Mouse (Mus musculus) cerebellum, adult 9-10 months (tissue): ENCODE measurements around the gene Jsrp1.

ENCODE experiments used
- DNase-seq: peaks from one replicate; pipeline ENCODE4 v3.0.0; 2022

The Jsrp1 gene

DNA sequence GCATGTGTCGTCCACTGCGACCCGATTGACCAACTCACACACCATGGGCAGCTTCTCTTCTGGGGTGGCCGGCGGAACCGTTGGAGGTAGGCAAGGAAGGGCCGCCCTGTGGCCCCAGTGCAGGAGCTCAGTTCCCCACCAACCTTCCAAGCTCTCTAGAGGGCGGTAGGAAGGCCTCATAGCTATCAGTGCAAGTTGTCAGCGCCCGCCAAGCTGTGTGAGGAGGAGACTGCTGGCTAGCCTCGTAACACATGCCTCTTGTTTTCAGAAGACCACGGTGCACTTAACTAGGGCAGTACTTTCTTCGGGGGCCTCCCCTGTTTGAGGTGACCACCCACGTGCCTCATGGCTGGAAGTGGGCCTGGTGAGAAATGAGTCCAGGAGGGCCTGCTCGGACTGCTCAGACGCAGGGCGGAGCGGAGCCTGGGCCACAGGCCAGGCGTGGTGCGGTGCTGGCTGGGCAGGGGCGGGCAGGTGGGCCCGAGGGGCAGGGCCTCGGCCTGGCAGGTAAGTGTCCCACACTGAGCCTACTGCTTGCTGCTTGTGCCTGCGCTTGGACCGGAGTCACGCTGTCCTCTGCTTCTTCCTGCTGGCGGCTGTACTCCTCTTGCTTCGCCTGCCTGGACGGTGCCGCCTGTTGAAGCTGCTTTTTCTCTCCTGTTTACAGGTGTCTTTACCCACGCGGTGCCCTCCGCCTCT lies 21.7 kb downstream of the Jsrp1 start:
- DNase-seq = no peak

DNA sequence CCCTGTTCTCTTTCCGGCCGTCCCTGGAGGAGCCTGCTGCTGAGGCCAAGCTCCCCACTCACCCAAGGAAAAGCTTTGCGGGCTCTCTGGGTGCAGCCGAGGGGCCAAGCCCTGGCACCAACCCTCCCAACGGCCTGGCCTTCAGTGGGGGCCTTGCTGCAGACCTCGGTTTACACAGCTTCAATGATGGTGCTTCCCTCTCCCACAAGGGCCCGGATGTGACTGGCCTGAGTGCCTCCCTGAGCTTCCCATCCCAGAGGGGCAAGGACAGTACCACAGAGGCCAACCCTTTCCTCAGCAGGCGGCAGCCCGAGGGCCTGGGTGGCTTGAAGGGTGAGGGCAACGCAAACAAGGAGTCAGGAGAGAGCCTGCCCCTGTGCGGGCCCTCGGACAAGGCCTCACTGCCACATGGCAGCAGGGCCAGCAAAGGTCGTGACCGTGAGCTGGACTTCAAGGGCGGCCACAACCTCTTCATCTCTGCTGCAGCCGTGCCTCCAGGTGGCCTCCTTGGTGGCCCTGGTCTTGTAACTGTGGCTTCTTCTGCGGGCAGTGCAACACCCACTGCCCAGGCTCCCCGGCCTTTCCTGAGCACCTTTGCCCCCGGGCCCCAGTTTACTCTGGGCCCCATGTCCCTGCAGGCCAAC lies 22.4 kb downstream of the Jsrp1 start:
- no peak for DNase-seq

- no peak for DNase-seq
These were observed 25.8 kb downstream of the Jsrp1 start for GRCm38 (mm10) chr10:80787517-80787916.

DNA sequence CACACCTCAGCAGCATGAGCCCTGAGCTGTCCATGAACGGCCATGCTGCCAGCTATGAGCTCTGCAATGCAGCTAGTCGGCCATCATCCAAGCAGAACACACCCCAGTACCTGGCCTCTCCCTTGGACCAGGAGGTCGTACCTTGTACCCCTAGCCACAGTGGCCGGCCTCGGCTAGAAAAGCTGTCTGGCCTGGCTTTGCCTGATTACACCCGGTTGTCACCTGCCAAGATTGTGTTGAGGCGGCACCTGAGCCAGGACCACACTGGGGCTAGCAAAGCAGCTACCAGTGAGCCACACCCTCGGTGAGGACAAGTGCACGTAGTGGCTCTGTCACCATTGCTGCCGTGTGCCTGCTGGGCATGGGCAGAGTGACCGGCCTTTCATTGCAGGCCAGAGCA lies 27.3 kb downstream of the Jsrp1 start:
- DNase-seq = no peak

DNA sequence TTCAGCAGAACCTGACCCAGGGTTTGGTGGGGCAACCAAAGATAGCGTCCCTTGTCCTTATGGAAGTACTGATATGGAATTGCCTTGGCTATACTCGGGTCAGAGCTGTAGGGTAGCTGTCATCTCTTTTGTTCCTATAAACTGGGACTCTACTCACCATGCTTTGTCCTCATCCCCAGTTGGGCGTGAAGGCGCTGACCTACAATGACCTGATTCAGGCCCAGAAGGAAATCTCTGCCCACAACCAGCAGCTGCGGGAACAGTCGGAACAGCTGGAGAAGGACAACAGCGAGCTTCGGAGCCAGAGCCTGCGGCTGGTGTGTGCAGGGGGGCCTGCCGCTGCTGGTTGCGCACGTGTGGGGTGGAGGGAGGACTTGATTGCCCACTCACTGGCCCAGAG lies 28.4 kb downstream of the Jsrp1 start:
- DNase-seq = no peak

DNA sequence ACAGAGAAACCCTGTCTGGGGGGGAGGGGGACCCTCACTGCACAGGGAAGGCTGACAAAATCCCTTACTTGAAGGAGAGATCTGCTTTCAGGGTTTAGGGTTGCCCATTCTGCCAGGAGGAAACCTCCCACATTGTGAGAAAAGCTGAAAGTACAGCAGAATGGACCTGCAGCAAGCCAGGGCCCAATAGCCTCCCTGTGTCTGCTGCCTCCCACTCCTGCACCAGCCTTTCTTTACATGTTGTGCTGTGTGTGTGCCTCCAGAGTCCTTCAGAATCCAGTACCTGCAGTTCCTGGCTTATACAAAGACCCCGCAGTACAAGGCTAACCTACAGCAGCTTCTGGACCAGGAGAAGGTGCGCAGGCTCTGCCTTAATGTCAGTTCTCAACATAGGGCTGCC lies 29.0 kb downstream of the Jsrp1 start:
- no peak for DNase-seq

DNA sequence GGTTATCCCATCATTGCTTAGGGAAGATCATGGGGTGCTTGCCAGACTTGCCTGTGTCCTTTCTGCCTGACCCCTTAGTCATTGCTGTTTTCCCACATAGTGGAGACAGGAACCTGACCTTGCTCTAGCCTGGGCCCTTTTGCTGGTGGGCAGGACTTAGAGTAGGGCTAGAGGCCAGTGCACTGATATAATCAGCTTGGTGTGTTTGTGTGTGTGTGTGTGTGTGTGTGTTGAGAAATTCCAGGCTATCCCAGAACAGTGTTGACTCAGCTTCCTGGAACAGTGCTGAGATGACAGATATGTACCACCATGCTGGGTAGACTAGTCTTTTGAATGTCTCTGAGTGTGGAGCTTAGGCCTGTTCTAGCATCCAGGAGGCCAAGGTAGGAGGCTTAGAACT lies 33.7 kb downstream of the Jsrp1 start:
- no peak for DNase-seq

DNA sequence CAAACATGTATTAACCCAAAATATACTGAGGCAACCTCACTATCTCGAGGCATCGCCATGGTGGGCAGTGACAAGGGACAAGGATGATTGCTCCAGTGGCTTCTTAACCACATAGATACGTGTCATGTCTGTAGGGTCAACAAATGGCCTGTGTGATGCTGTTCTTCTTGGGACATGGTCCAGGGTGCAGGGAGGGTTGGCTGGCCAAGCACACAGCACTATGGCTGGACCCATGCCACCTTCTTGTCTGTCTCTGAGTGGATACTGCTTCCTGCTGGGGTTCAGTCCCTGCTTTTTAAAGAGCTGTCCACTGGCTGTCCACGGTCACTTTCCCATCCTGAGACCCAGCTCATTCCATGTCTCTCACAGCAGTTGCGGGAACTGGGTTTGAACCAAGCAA lies 36.2 kb downstream of the Jsrp1 start:
- DNase-seq = peak; percentile 80

DNA sequence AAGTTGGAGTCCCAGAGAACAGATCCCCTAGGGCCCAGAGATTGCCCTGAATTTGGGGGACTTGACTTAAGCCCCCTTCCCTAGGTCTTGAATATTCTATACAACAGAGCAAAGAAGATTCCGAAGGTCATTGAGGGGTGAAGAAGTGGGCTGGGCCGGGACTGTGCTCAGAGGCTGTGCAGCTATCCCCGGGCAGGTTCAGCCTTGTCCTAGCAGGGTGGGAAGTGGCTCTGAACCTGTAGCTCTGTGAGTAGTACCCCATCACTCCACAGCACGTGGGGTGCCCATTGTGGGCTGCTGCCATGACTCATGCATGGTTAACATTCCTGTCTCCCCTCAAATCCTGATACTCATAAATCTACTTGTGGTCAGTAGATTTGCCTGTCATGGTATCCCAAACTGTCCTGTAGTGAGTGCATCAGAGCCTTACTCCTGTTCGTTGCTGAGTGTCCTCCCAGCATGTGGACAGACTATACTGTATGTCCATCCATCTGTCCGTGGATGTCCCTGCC lies 36.9 kb downstream of the Jsrp1 start:
- peak; percentile 49 for DNase-seq

GRCm38 (mm10) chr10:80775731-80776130 lies 37.6 kb downstream of the Jsrp1 start:
- peak; percentile 89 for DNase-seq

DNA sequence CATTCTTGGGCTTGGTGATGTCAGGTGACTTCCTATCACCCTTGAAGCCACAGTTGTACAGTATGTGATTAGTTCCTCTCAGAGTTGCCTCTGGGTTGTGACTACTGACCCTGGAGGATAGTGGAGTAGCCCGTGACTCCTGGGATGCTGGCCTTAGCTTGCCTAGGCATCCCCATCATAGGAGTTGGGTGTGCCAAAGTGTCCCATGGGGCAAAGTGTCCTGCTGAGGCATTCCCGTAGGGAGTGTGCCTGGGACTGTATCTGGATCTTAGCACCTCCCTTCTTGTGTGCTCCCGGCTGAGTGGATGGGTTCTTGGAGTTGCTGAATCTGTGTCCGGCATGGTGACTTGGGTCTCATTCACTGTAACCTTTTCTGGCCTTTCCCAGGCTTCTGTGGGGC lies 38.3 kb downstream of the Jsrp1 start:
- DNase-seq = peak; percentile 76

GRCm38 (mm10) chr10:80774549-80774948 lies 38.7 kb downstream of the Jsrp1 start:
- DNase-seq = peak; percentile 99

DNA sequence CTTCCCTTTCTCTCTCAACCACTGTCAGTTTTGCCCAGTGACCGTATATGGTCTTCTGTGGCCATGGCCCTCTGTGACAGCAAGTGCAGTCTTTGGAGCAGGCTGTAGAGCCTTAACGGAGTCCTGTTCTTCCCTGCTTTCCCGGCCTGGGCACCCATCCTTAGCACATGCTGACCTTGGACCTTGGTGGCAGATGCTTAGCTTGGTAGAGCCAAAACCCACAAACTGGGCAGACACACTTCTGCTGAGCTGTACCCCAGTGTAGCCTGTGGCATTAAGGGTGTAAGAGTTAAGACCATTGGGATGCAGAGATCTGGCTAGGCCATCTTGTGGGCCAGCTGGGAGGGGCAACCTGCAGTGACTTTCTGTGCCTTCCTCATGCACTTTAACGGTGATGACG lies 39.5 kb downstream of the Jsrp1 start:
- DNase-seq = no peak

DNA sequence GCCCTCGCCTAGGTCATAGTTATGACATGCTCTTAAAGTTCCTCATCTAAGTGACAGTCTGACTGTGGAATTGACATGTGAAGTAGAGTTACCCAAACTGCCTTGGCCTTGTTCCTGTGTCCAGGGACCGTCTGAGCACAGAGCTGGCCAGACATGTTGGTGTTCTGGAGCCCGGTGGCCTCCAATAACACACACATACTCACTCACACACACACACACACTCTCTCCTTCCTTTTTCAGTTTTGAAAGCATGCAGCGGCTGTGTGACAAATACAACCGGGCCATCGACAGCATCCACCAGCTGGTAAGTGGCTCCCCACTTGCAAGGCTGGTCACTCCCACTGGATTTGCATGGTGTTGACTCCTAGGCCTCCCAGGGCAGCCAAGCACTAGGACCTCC lies 44.9 kb downstream of the Jsrp1 start:
- DNase-seq = no peak

- DNase-seq = no peak
These were observed 47.0 kb downstream of the Jsrp1 start for GRCm38 (mm10) chr10:80766161-80766815.

DNA sequence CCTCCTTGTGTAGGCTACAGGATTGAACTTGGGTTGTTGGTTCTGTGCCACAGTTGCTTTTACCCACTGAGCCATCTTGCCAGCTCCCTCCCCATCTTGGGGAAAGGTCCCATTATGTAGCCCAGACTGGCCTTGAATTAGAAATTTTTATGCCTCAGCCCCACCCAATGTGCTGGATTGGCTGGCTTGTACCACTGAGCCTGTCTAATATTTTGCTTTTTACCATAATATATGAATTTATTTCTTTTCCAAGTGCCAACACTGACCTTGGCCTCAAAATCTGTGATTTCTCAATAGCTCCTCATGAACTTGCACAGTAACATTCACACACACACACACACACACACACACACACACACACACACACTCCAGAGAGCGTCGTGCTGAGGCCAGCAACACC lies 47.6 kb downstream of the Jsrp1 start:
- DNase-seq = no peak

DNA sequence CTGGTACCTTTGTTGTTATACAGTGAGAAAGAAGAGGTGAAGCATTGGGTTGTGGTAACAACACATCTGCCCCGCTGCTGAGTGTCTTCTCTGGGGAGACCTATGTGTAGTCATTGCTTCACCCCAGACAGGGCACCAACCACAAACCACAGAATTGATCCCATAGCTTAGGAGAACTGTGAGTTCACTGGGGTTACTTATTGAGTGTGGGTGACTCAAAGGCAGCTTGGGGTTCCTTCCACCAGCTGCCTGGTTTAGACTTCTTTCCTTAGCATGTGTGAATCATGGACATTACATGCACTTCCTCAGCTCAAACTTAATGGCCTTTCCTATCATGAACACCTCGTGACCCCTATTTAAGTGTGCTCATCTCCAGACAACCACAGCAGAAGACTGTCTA lies 49.8 kb downstream of the Jsrp1 start:
- DNase-seq = no peak

- DNase-seq = no peak
These were observed 51.5 kb downstream of the Jsrp1 start for GRCm38 (mm10) chr10:80761821-80762220.

DNA sequence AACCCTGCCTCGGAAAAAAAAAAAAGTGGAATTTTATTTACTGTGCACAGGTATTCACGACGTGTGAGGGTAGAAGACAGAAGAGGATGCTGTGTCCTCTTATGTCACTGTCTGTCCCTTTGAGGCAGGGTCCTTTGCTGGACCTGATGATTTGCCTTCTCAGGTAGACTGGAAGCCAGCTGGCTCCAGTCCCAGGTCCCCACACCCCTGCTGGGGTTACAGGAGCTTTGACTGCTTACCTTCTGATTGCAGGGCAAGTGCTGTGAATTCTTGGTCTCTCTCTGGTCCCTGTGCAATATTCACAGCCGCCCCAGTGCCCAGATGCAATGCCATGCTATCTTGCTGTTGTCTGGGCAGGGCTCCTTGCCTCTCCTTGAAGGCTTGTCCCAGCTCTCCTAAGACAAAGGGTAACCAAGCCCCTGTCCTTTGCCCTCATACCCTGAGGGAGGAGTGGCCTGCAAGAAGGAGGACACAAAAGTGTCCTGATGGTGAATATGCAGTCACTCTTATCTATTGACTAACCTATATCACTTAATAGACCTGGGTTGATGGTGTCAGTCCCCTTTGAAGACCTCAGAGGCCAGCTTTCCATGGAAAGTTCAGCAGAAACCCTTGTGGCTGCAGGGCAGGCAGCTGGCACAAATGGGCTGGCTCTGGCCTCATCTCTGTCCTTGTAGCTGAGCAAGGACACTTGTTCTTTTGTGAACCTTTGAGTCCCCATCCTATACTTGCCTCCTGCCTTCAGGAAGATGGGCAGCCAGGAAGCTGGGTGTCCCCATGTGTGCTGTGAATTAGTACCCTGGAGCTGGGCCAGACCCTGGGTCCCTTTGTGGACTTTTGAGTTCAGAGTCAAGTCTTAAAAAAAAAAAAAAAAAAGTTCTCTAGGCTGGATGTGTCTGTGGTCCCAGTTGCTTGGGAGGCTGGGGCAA lies 52.4 kb downstream of the Jsrp1 start:
- peak; percentile 57 for DNase-seq

DNA sequence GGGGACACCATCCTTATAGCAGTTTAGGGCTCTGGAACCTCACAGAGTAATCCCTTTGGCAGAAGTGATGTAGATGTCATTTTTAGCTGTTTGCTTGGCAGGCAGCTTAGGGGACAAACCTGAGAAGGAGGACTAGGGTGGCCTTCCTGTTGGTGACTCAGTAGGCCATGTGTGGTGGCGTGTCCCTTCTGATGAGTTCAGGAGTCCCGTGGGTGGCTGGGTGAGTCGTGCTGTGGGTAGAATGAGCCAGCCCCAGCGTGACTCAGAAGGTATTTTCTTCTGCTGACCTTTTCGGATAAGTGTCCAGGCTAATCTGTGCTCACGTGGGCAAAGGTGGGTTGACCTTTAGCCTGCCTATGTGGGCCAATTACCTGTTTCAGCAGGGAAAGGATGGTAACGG lies 54.6 kb downstream of the Jsrp1 start:
- peak; percentile 53 for DNase-seq
